Mouse (Mus musculus) liver, embryonic 15.5 days (tissue): ENCODE results near the gene Map9. TPM values are rescaled to one million over a fixed set of nuclear protein-coding genes. Genes with fewer than 3 reads are reported as not detected.
"Not testable (repeated sequence)": the region's sequence is repeated elsewhere in the genome, so short reads cannot be mapped to it uniquely, and the experiment has no call there.

Experiments
- ATAC-seq: fragments of 200-750 bp; cut with Nextera tagmentation; 2 replicates; pipeline ENCODE4 v1.8.0; 2017; ENCODE audit warnings: moderate number of reproducible peaks, mild to moderate bottlenecking, moderate library complexity; ENCODE audit not compliant: insufficient read depth
- H3K27ac ChIP-seq: fragments of 300-500 bp; sonication (generic); replicated peaks from 2 replicates; pipeline ENCODE4 v1.5.1; 2015; ENCODE audit warnings: mild to moderate bottlenecking, inconsistent platforms
- H3K27me3 ChIP-seq: fragments of 300-500 bp; sonication (generic); 2 replicates; pipeline ENCODE4 v1.6.1; 2015; ENCODE audit warnings: mild to moderate bottlenecking, inconsistent platforms
- H3K36me3 ChIP-seq: fragments of 300-500 bp; sonication (generic); replicated peaks from 2 replicates; pipeline ENCODE4 v1.6.1; 2015; ENCODE audit warnings: moderate library complexity, mild to moderate bottlenecking, inconsistent platforms
- H3K4me1 ChIP-seq: fragments of 300-500 bp; sonication (generic); replicated peaks from 2 replicates; pipeline ENCODE4 v1.6.1; 2015; ENCODE audit warnings: inconsistent platforms
- H3K4me2 ChIP-seq: fragments of 300-500 bp; sonication (generic); 2 replicates; pipeline ENCODE4 v1.6.1; 2015; ENCODE audit warnings: moderate library complexity, mild to moderate bottlenecking, inconsistent platforms
- H3K4me3 ChIP-seq: fragments of 300-500 bp; sonication (generic); replicated peaks from 2 replicates; pipeline ENCODE4 v1.5.1; 2015; ENCODE audit warnings: mild to moderate bottlenecking, inconsistent platforms
- H3K9ac ChIP-seq: fragments of 300-500 bp; sonication (generic); 2 replicates; pipeline ENCODE4 v1.6.1; 2015; ENCODE audit warnings: moderate library complexity, mild to moderate bottlenecking, inconsistent platforms
- H3K9me3 ChIP-seq: fragments of 300-500 bp; sonication (generic); replicated peaks from 2 replicates; pipeline ENCODE4 v1.6.1; 2016; ENCODE audit warnings: inconsistent platforms
- WGBS: fragments of 180-500 bp; shearing (Covaris S2); methylation state at CpG from one replicate; pipeline ENCODE4 v1.1.7; 2015; ENCODE audit warnings: mixed read lengths; ENCODE audit not compliant: insufficient replicate concordance; 5-methylcytosine and 5-hydroxymethylcytosine counted together
- polyA plus RNA-seq: library from polyadenylated mRNA; unstranded; fragments of >200 nt; fragmentation: Nextera tagmentation; extraction: Ambion mirVana; gene quantifications from 2 replicates; pipeline ENCODE4 v1.2.1, GENCODE M21; 2015

Map9 gene
- polyA plus RNA-seq, 1 experiment from 2014 or later, result 0.12 TPM

- no peaks in the 10 kb centered on the region for H3K27me3 ChIP-seq
- no peak for ATAC-seq
- no peak overlapping the region for H3K4me3 ChIP-seq
- H3K9ac ChIP-seq, result no peak overlapping the region
- WGBS, result 62% methylated on average over 3 of the region's 3 CpGs
- no peaks in the 10 kb centered on the region for H3K4me1 ChIP-seq
- no peak overlapping the region for H3K27ac ChIP-seq
- H3K36me3 ChIP-seq, result no peaks in the 10 kb centered on the region
- no peaks in the 10 kb centered on the region for H3K9me3 ChIP-seq
- no peak overlapping the region for H3K4me2 ChIP-seq
These were observed 60.1 kb downstream of the Map9 start for GRCm38 (mm10) chr3:82417958-82418357.

- Histone ChIP-seq H3K36me3 (no peaks in the 10 kb centered on the region), H3K4me1 (no peaks in the 10 kb centered on the region), H3K9me3 (no peaks in the 10 kb centered on the region), H3K27ac (no peak overlapping the region), H3K4me3 (no peak overlapping the region), H3K9ac (no peak overlapping the region), H3K27me3 (no peaks in the 10 kb centered on the region), H3K4me2 (no peak overlapping the region)
- ATAC-seq, result no peak
- WGBS, result 69% methylated on average over 8 of the region's 8 CpGs
These were observed 77.5 kb downstream of the Map9 start for GRCm38 (mm10) chr3:82435351-82435750.

- 36% methylated on average over 3 of the region's 3 CpGs for WGBS
- H3K27ac ChIP-seq, result no peak overlapping the region
- no peaks in the 10 kb centered on the region for H3K9me3 ChIP-seq
- no peak overlapping the region for H3K9ac ChIP-seq
- H3K4me2 ChIP-seq, result no peak overlapping the region
- no peaks in the 10 kb centered on the region for H3K4me1 ChIP-seq
- H3K36me3 ChIP-seq, result no peaks in the 10 kb centered on the region
- H3K4me3 ChIP-seq, result no peak overlapping the region
- no peaks in the 10 kb centered on the region for H3K27me3 ChIP-seq
- ATAC-seq, result no peak
These were observed 83.1 kb downstream of the Map9 start for GRCm38 (mm10) chr3:82440976-82441375.

- not testable (repeated sequence) for H3K9ac ChIP-seq, H3K27ac ChIP-seq, H3K4me3 ChIP-seq, H3K4me1 ChIP-seq, H3K36me3 ChIP-seq, H3K27me3 ChIP-seq, ATAC-seq, H3K9me3 ChIP-seq, H3K4me2 ChIP-seq
These were observed 83.8 kb downstream of the Map9 start for GRCm38 (mm10) chr3:82441601-82442000.

Other genes with a start within 250 kb of the Map9 start
- 4.8 and 5.0 TPM in 2 replicates for gene Gucy1a1, start 212.3 kb upstream of the Map9 start, polyA plus RNA-seq
- not detected in 2 replicates for gene Npy2r, start 190.0 kb downstream of the Map9 start, polyA plus RNA-seq